Mouse (Mus musculus): ENCODE measurements at regions not wholly inside any gene's neighbourhood (a gene's known extent, or its start where the extent isn't known, plus 50 kb on each side); places are given as distances from the start of the nearest gene placed in this dataset.

- DNase-seq (ENCODE audit: low read depth, low spot score): no peak
- in situ Hi-C loops (cut with MboI; ENCODE audit: low sequenced_read_pairs in 2 of 2, unreplicated experiment in 2 of 2): no loop called here
- no peak overlapping the region for H3K27ac ChIP-seq (ENCODE audit: insufficient read depth, low read depth, low read length, poor library complexity, severe bottlenecking)
These were observed 2362.4 kb upstream of the Gm8797 start for GRCm38 (mm10) chr3:3388056-3388770.

More at GRCm38 (mm10) chr3:3388056-3388770, 2362.4 kb upstream of the Gm8797 start:
- Histone ChIP-seq H3K9ac (ENCODE audit: insufficient read depth, low read depth, low read length, poor library complexity, severe bottlenecking) (no peak overlapping the region), H3K9me3 (ENCODE audit: control insufficient read depth, insufficient read depth, low read depth, low read length) (no peaks in the 10 kb centered on the region), H3K4me3 (ENCODE audit: insufficient read depth in 1 of 2, low read depth in 1 of 2, low read length in 2 of 2, poor library complexity in 1 of 2, severe bottlenecking in 1 of 2) (no peak overlapping the region), H3K4me1 (ENCODE audit: control insufficient read depth in 2 of 2, insufficient read depth in 2 of 2, low read length in 2 of 2, poor library complexity in 1 of 2) (no peaks in the 10 kb centered on the region), H3K36me3 (ENCODE audit: control insufficient read depth, insufficient read depth, low read length, poor library complexity, severe bottlenecking) (no peaks in the 10 kb centered on the region)
- no peak for TF ChIP-seq ZNF384 (IDR thresholded peaks at IDR 0.05; ENCODE audit: low read depth, low read length)
- peak; percentile 23; the same call in 1 of the 2 replicates for TF ChIP-seq ZC3H11A (IDR thresholded peaks at IDR 0.05; ENCODE audit: borderline replicate concordance, low read depth, low read length)
